Mouse (Mus musculus) liver, embryonic 18 days (tissue): Measurements from ENCODE around the gene Tomm22. TPM values are rescaled to one million over a fixed set of nuclear protein-coding genes. Genes with fewer than 3 reads are reported as not detected.

Experiments
- polyA plus RNA-seq: library from polyadenylated mRNA; depleted of rRNA; stranded (reverse); fragments of >200 nt; gene quantifications from 2 replicates; pipeline ENCODE4 v1.2.3, GENCODE M21; 2012; rRNA removed

Gene Tomm22
- 55.2 and 55.6 TPM in 2 replicates for polyA plus RNA-seq

GRCm38 (mm10) chr15:79670249-79670971 lies at the start of gene Tomm22:
Gene Tomm22, plus strand, starts transcription at chr15:79670861.

GRCm38 (mm10) chr15:79658531-79659375 lies 11.9 kb upstream of the Tomm22 start, which contains the start of the genes Fam227a and Cby1:
Gene Fam227a, minus strand, starts transcription at chr15:79658956.
Gene Cby1, plus strand, starts transcription at chr15:79659199.

GRCm38 (mm10) chr15:79687646-79688267 lies 17.1 kb downstream of the Tomm22 start, which contains the start of gene Josd1:
Gene Josd1, minus strand, starts transcription at chr15:79687919.

GRCm38 (mm10) chr15:79690426-79691022 lies 19.9 kb downstream of the Tomm22 start, which contains the start of gene Gtpbp1:
Gene Gtpbp1, plus strand, starts transcription at chr15:79690845.

Other genes starting within 250 kb of the Tomm22 start
- gene Csnk1e, start 215.3 kb upstream of the Tomm22 start, polyA plus RNA-seq: 12.5 and 15.1 TPM in 2 replicates
- not detected in 2 replicates for gene Kcnj4, start 165.6 kb upstream of the Tomm22 start, polyA plus RNA-seq
- 4.4 and 5.1 TPM in 2 replicates for gene Kdelr3, start 154.4 kb upstream of the Tomm22 start, polyA plus RNA-seq
- gene Ddx17, start 124.1 kb upstream of the Tomm22 start, polyA plus RNA-seq: 115 and 130 TPM in 2 replicates
- gene Dmc1, start 65.8 kb upstream of the Tomm22 start, polyA plus RNA-seq: 0.26 and 0.46 TPM in 2 replicates
- gene Fam227a, start 11.9 kb upstream of the Tomm22 start, polyA plus RNA-seq: 0.47 and 0.53 TPM in 2 replicates
- gene Cby1, start 11.7 kb upstream of the Tomm22 start, polyA plus RNA-seq: 3.8 and 4.5 TPM in 2 replicates
- 22.9 and 24.2 TPM in 2 replicates for gene Josd1, start 17.1 kb downstream of the Tomm22 start, polyA plus RNA-seq
- gene Gtpbp1, start 20.0 kb downstream of the Tomm22 start, polyA plus RNA-seq: 12.5 and 14.7 TPM in 2 replicates
- 17.9 and 20.3 TPM in 2 replicates for gene Sun2, start 71.7 kb downstream of the Tomm22 start, polyA plus RNA-seq
- 7.8 and 8.9 TPM in 2 replicates for gene Dnal4, start 107.0 kb downstream of the Tomm22 start, polyA plus RNA-seq
- 0.14 and 0.16 TPM in 2 replicates for gene Nptxr, start 133.9 kb downstream of the Tomm22 start, polyA plus RNA-seq
- not detected in 2 replicates for gene Npcd, start 163.4 kb downstream of the Tomm22 start, polyA plus RNA-seq
- gene Cbx6, start 163.8 kb downstream of the Tomm22 start, polyA plus RNA-seq: 4.4 and 4.7 TPM in 2 replicates
- gene Apobec3, start 220.8 kb downstream of the Tomm22 start, polyA plus RNA-seq: 31.2 and 32.9 TPM in 2 replicates